Mouse (Mus musculus): ENCODE measurements around the gene Nfib. TPM values are rescaled to one million over a fixed set of nuclear protein-coding genes. Genes with fewer than 3 reads are reported as not detected.

The Nfib gene
- total and polyA plus RNA-seq, 3 experiments = not detected

DNA sequence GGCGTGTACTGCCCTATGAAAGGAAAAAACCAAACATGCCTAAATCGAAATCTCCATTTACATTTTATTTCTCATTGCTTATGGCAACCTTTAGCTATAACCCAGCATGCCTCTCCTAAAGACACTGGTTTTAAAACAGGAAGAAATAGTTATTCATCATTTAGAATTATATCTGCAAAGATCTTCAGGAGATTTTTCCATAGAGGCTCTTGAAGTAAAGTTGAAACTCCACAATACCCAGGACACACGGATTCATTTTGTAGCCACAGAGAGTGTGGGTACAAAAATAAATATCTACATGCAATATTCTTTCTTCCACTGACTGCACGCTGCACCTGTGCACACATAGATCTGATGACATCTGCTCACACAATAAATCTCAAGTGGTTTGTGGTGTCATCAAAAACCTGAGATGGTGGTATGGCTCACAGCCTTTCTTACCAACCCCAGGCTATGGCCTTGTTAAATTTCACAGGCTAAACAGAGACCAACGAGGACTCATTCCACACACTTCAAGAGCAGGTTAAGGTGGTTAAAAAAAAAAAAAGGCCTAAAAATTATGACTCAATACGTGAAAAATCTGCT lies 189.2 kb downstream of the Nfib start (continued):
- TF ChIP-seq UBTF (IDR thresholded peaks at IDR 0.05; ENCODE audit: borderline replicate concordance, insufficient read depth, low read depth, low read length) = no peak

DNA sequence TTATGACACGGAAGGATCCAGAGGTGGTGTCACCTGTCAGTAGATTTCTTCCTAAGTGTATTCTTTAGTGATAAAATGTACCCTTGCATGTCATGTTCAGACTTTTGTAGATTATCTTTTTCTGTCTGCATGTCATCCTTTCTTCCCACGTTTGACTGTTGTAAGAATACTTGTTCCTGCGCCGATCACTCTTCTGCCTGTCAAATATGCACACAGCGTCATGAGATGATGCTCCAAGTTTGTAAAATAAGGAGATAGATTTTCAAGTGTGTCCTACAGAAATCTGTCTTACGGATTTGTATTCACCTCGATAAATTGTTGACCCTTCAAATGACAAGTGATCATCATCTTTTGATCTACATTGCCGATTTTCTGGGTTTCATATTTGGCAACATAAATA lies 190.6 kb downstream of the Nfib start:
- Histone ChIP-seq H3K27me3 (ENCODE audit: control insufficient read depth in 1 of 2, insufficient read depth in 2 of 2, low read length in 2 of 2) (no peaks in the 10 kb centered on the region), H3K4me1 (ENCODE audit: control insufficient read depth in 1 of 2, insufficient read depth in 2 of 2, low read length in 2 of 2) (no peaks in the 10 kb centered on the region), H3K79me2 (ENCODE audit: control insufficient read depth, insufficient read depth, low read length, poor library complexity) (no peaks in the 10 kb centered on the region), H3K9ac (ENCODE audit: control insufficient read depth, low read depth, low read length, poor library complexity, severe bottlenecking) (no peak overlapping the region), H3K4me3 (ENCODE audit: control insufficient read depth in 1 of 2, insufficient read depth in 1 of 2, low read depth in 2 of 2, low read length in 2 of 2) (no peak overlapping the region), H3K9me3 (replicated peaks; ENCODE audit: insufficient read depth, low read length) (no peaks in the 10 kb centered on the region), H3K27ac (ENCODE audit: control insufficient read depth, low read depth, low read length) (no peak overlapping the region), H3K36me3 (ENCODE audit: control insufficient read depth in 1 of 2, insufficient read depth in 2 of 2, low read length in 2 of 2) (no peaks in the 10 kb centered on the region)
- DNase-seq (ENCODE audit: low read depth, low spot score) = no peak
- no peak for TF ChIP-seq E2F4 (IDR thresholded peaks at IDR 0.05; ENCODE audit: borderline replicate concordance, low read depth, low read length)
- TF ChIP-seq NELFE (IDR thresholded peaks at IDR 0.05; ENCODE audit: low read depth, low read length) = no peak
- TF ChIP-seq POLR2AphosphoS5 (IDR thresholded peaks at IDR 0.05; ENCODE audit: borderline replicate concordance, low read depth, low read length) = no peak
- TF ChIP-seq MYB (IDR thresholded peaks at IDR 0.05; ENCODE audit: low read depth, low read length) = no peak
- TF ChIP-seq MAFK (IDR thresholded peaks at IDR 0.05; ENCODE audit: borderline replicate concordance, low read depth, low read length) = no peak
- no peak for TF ChIP-seq MEF2A (IDR thresholded peaks at IDR 0.05; ENCODE audit: extremely low read depth, insufficient replicate concordance, low read depth, low read length, poor library complexity, severe bottlenecking)
- no peak for TF ChIP-seq JUND (IDR thresholded peaks at IDR 0.05; ENCODE audit: low read depth, low read length)
- no peak for TF ChIP-seq TBP (IDR thresholded peaks at IDR 0.05; ENCODE audit: low read depth, low read length)
- no peak for TF ChIP-seq RCOR1 (IDR thresholded peaks at IDR 0.05; ENCODE audit: low read depth, low read length)
- TF ChIP-seq CHD1 (IDR thresholded peaks at IDR 0.05; ENCODE audit: low read depth, low read length) = no peak
- no peak for TF ChIP-seq SMC3 (IDR thresholded peaks at IDR 0.05; ENCODE audit: low read depth, low read length)
- TF ChIP-seq ETS1 (IDR thresholded peaks at IDR 0.05; ENCODE audit: low read depth, low read length) = no peak
- no peak for TF ChIP-seq MAX (IDR thresholded peaks at IDR 0.05; ENCODE audit: low read length)
- no peak for TF ChIP-seq NRF1 (IDR thresholded peaks at IDR 0.05; ENCODE audit: insufficient read depth, low read depth, low read length, poor library complexity, severe bottlenecking)
- TF ChIP-seq TCF12 (IDR thresholded peaks at IDR 0.05; ENCODE audit: low read depth, low read length) = no peak
- TF ChIP-seq POLR2AphosphoS2 (IDR thresholded peaks at IDR 0.05; ENCODE audit: low read length) = no peak

DNA sequence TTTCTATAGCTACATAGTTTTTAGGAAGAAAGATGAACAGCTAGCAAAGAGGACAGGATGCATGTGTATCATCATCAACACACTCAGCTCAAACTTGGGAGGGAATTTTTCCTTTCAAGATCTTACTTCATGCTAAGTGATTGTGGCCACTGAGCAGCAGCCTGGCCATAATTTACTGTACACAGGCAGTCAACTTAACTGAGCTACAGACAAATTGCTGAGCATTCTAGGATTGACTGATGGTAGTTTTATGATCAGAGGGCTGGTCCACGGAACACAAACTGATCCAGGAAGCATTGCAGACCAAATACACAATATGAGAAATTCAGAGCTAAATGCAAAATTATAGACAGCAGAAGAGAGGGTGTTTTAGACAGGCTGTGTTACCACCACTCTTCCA lies 191.2 kb downstream of the Nfib start:
- TF ChIP-seq MYC (IDR thresholded peaks at IDR 0.05; ENCODE audit: low read depth, low read length) (no peak), USF2 (IDR thresholded peaks at IDR 0.05; ENCODE audit: borderline replicate concordance in 1 of 2, insufficient read depth in 1 of 2, low read depth in 1 of 2, low read length in 2 of 2) (no peak), NRF1 (IDR thresholded peaks at IDR 0.05; ENCODE audit: insufficient read depth, low read depth, low read length, poor library complexity, severe bottlenecking) (no peak), CHD2 (IDR thresholded peaks at IDR 0.05; ENCODE audit: low read length) (no peak), ZKSCAN1 (IDR thresholded peaks at IDR 0.05; ENCODE audit: low read depth, low read length) (no peak), KAT2A (conservative IDR thresholded peaks at IDR 0.05; ENCODE audit: low read depth, low read length) (no peak), CTCF (IDR thresholded peaks at IDR 0.05 in 2 of 3, conservative IDR thresholded peaks at IDR 0.05 in 1 of 3; ENCODE audit: control insufficient read depth in 1 of 3, insufficient read depth in 1 of 3, low read depth in 2 of 3, low read length in 3 of 3, poor library complexity in 1 of 3, severe bottlenecking in 1 of 3) (no peak), MAZ (IDR thresholded peaks at IDR 0.05; ENCODE audit: low read depth, low read length) (no peak), TCF12 (IDR thresholded peaks at IDR 0.05; ENCODE audit: low read depth, low read length) (no peak)
- no peak for DNase-seq (ENCODE audit: low read depth, low spot score)
- no peaks in the 10 kb centered on the region for H3K9me3 ChIP-seq (replicated peaks; ENCODE audit: insufficient read depth, low read length)
- H3K9ac ChIP-seq (ENCODE audit: control insufficient read depth, low read depth, low read length, poor library complexity, severe bottlenecking) = no peak overlapping the region
- H3K27ac ChIP-seq (ENCODE audit: control insufficient read depth, low read depth, low read length) = no peak overlapping the region
- no peaks in the 10 kb centered on the region for H3K36me3 ChIP-seq (ENCODE audit: control insufficient read depth in 1 of 2, insufficient read depth in 2 of 2, low read length in 2 of 2)
- no peaks in the 10 kb centered on the region for H3K79me2 ChIP-seq (ENCODE audit: control insufficient read depth, insufficient read depth, low read length, poor library complexity)
- no peaks in the 10 kb centered on the region for H3K27me3 ChIP-seq (ENCODE audit: control insufficient read depth in 1 of 2, insufficient read depth in 2 of 2, low read length in 2 of 2)
- H3K4me3 ChIP-seq (ENCODE audit: control insufficient read depth in 1 of 2, insufficient read depth in 1 of 2, low read depth in 2 of 2, low read length in 2 of 2) = no peak overlapping the region
- no peaks in the 10 kb centered on the region for H3K4me1 ChIP-seq (ENCODE audit: control insufficient read depth in 1 of 2, insufficient read depth in 2 of 2, low read length in 2 of 2)
